Mouse (Mus musculus): ENCODE results near the gene Pex19. TPM values are rescaled to one million over a fixed set of nuclear protein-coding genes. Genes with fewer than 3 reads are reported as not detected.

Pex19 gene
- 149 and 154 TPM in 2 replicates for polyA plus RNA-seq (2015; fragmentation: Nextera tagmentation; extraction: Ambion mirVana)

DNA sequence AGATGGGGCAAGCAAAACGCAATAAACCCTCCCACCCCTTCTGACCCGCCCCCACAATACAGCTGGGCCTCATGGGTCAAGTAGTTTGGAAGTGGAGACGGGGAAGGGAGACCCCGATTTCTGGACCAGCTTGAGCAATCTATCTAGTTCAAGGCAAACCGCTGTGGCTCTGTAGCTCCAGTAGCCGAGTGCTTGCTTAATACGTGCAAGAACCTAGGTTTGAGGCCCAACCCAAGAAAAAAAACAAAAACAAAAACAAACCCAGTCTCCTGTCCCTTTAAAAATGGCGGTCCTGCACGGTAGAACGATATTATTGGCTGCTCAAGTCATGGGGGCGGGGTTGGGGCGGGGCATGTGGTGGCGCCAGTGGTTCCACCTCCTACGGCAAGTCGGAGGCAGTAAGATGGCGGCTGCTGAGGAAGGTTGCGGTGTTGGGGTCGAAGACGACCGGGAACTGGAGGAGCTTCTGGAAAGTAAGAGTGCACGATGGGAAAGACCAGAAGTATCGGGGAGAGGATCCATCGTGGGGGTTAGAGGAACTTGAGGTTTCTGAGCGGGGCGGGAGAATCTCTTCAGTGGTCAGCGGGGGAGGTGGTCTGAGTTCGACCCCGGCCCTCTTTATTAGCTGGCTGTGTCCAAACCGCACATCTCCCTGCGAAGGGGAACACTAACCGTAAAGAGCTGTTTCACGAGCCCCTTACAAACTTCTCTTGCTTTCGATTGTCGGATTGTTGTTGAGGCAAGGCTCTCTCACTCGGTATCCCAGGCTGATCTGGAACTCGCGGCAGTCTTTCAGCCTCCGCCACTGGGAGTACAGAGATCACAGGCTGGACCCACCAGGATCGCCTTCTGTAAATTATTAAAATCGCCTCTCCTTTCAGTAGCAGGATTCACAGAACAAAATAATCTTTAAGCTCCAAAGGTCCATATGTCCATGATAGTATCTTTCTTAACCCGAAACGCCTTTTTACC, at the start of gene Pex19:
Gene Pex19 (plus strand): TSS at position 380 of the 972 bp plus-strand sequence.
- Histone ChIP-seq H3K4me3 (replicated peaks) (peak within 1 kb of the TSS; percentile 90), H3K9me3 (replicated peaks) (no peaks in the 10 kb centered on the region), H3K9ac (peak within 1 kb of the TSS; percentile 88), H3K4me2 (peak within 1 kb of the TSS; percentile 85), H3K27me3 (no peaks in the 10 kb centered on the region), H3K27ac (peak within 1 kb of the TSS; percentile 76), H3K4me1 (peaks cover 16% of the 10 kb centered on the region), H3K36me3 (peaks cover 58% of the 10 kb centered on the region)
- ATAC-seq (replicated peaks; ENCODE audit: low FRiP score), result peak; percentile 96
- WGBS, result 1% methylated on average over 42 of the region's 42 CpGs

- no peak overlapping the region for H3K9ac ChIP-seq
- peaks cover 8% of the 10 kb centered on the region; the same call in 1 of the 2 replicates for H3K4me1 ChIP-seq
- H3K4me3 ChIP-seq (replicated peaks), result no peak overlapping the region
- no peaks in the 10 kb centered on the region for H3K27me3 ChIP-seq
- no peak overlapping the region for H3K4me2 ChIP-seq
- ATAC-seq (replicated peaks; ENCODE audit: low FRiP score), result no peak
- H3K9me3 ChIP-seq (replicated peaks), result no peaks in the 10 kb centered on the region
- H3K36me3 ChIP-seq, result peaks cover 69% of the 10 kb centered on the region
- H3K27ac ChIP-seq, result no peak overlapping the region
- WGBS, result 79% methylated on average over 5 of the region's 5 CpGs
Observed at GRCm38 (mm10) chr1:172077981-172078380, 48.6 kb upstream of the Pex19 start.

DNA sequence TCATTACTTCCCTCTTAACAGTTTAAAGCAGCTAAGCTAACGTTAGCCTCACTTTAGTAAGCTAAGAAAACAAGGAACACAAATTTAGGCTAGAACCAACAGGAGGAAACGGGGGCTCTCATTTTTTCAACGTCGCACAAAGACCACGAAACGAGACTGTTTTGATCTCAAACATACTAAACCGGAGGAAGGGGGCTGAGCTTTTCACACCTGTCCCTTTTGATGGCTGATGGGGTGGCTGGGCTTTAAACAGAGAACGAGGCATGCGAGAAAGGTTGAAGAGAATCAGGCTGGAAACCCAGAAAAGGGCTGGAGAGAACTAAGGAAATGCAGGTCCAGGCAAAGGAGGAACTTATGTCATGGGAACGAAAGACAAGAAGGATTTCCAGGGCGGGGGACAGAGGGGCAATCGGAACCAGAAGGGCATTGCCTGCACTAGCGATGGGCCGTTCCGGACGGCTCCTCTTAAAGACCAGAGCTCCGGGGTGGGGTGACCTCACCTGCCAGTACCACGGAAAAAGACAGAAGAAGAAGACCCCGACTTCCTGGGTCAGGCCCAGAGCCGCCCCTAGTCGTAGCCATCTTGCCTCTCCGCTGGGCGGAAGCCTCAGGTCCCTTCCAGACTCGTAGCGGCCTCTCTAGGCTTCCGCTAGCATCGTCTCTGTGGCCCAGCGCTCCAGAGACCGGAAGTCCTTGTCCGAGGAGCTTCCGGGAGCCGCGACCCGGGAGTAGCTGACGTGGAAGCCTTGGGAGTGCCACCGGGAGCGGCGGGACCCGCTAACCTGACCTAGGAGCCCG, 44.3 kb upstream of the Pex19 start, which contains the start of the genes Copa and Ncstn:
Gene Copa (plus strand): TSS at position 429 of the 798 bp plus-strand sequence.
Gene Ncstn (minus strand): TSS at position 695 of the 798 bp plus-strand sequence.
- H3K36me3 ChIP-seq, result peaks cover 28% of the 10 kb centered on the region
- peak within 1 kb of the TSS; percentile 89 for H3K27ac ChIP-seq
- peak; percentile 99 for ATAC-seq (replicated peaks; ENCODE audit: low FRiP score)
- WGBS, result under 1% methylated on average over 40 of the region's 40 CpGs
- no peaks in the 10 kb centered on the region for H3K27me3 ChIP-seq
- H3K9ac ChIP-seq, result peak within 1 kb of the TSS; percentile 85
- H3K4me2 ChIP-seq, result peak within 1 kb of the TSS; percentile 59
- H3K4me1 ChIP-seq, result peaks cover 15% of the 10 kb centered on the region
- peak within 1 kb of the TSS; percentile 94 for H3K4me3 ChIP-seq (replicated peaks)
- no peaks in the 10 kb centered on the region for H3K9me3 ChIP-seq (replicated peaks)

DNA sequence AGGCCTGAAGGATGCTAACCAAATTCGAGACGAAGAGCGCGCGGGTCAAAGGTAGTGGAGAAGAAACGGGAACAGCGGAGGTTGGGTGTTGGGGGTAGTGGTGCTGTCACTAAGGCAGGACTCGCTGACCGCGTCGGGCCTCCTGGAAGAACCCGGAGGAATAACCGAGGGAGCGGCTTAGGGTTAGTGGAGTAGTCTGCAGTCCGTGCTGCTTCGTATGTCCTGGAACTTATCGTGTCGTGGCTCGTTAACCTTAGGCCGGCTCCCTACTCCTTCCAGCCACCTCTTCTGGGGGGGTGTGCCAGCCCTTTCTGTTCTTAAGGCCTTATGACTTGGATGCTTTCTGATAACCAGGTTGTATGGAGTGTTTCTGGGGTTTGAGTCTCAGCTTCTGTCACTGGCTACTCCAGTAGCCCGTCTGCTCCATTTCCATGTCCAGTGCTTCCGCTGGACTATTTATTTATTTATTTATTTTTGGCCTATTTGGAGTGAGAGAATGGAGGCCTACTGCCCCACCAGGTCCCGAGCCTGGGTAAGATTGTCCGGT, 43.6 kb upstream of the Pex19 start:
- H3K9me3 ChIP-seq (replicated peaks), result no peaks in the 10 kb centered on the region
- no peaks in the 10 kb centered on the region for H3K27me3 ChIP-seq
- peak; percentile 73 for ATAC-seq (replicated peaks; ENCODE audit: low FRiP score)
- 1% methylated on average over 24 of the region's 24 CpGs for WGBS
- H3K36me3 ChIP-seq, result peaks cover 24% of the 10 kb centered on the region
- H3K9ac ChIP-seq, result peak overlapping the region; percentile 85
- H3K4me3 ChIP-seq (replicated peaks), result peak overlapping the region; percentile 94
- H3K4me1 ChIP-seq, result peaks cover 15% of the 10 kb centered on the region
- H3K4me2 ChIP-seq, result peak overlapping the region; percentile 59
- H3K27ac ChIP-seq, result peak overlapping the region; percentile 89

DNA sequence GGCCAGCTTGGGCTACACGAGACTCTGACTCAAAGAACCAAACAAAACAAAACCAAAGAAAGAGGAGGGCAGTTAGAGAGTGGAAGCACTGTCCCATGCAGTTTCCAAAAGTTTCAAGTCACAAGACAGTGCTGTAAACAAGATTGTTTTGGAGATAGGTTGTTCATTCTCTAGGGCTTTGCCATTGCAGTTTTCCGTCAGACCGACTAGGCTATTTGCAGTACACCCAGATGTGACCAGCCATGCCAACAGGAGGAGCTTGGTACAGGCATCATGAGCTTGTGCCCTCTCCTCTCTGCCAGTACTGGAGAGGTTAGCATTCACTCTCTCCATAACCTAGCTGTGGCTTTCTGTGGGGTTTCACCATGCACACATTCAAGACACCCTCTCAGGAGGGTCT, 33.0 kb upstream of the Pex19 start:
- H3K4me2 ChIP-seq, result no peak overlapping the region
- WGBS, result 62% methylated on average over 3 of the region's 3 CpGs
- H3K4me1 ChIP-seq, result 0 out of 2 replicates have a peak, but pooled peaks cover 4% of the 10 kb centered on the region
- no peak for ATAC-seq (replicated peaks; ENCODE audit: low FRiP score)
- H3K9ac ChIP-seq, result no peak overlapping the region
- H3K36me3 ChIP-seq, result peaks cover 93% of the 10 kb centered on the region
- H3K9me3 ChIP-seq (replicated peaks), result no peaks in the 10 kb centered on the region
- no peak overlapping the region for H3K4me3 ChIP-seq (replicated peaks)
- no peaks in the 10 kb centered on the region for H3K27me3 ChIP-seq
- H3K27ac ChIP-seq, result peak overlapping the region; percentile 39; the same call in 1 of the 2 replicates

DNA sequence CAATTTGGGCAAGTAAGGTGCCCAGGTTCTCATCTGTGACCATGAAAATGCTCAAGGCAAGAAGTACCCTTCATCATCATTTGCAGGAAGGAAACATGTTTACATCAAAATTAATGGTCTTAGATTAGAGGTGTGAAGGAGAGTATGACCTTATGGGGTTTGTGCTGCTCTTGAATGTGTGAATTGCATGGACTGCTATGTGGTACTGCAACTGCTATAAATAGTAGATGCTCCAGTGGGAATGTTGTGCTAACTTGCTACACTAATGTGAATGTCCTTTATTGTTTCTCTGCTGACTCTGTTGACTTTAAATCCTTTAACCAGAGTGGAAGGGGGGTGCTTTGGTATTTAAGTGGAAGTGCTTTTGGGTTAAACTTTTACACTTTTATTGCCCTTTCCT, 32.3 kb upstream of the Pex19 start:
- Histone ChIP-seq H3K9ac (no peak overlapping the region), H3K4me3 (replicated peaks) (no peak overlapping the region), H3K4me2 (no peak overlapping the region), H3K9me3 (replicated peaks) (no peaks in the 10 kb centered on the region), H3K27me3 (no peaks in the 10 kb centered on the region), H3K36me3 (peaks cover 90% of the 10 kb centered on the region), H3K27ac (no peak overlapping the region), H3K4me1 (0 out of 2 replicates have a peak, but pooled peaks cover 4% of the 10 kb centered on the region)
- ATAC-seq (replicated peaks; ENCODE audit: low FRiP score), result no peak

DNA sequence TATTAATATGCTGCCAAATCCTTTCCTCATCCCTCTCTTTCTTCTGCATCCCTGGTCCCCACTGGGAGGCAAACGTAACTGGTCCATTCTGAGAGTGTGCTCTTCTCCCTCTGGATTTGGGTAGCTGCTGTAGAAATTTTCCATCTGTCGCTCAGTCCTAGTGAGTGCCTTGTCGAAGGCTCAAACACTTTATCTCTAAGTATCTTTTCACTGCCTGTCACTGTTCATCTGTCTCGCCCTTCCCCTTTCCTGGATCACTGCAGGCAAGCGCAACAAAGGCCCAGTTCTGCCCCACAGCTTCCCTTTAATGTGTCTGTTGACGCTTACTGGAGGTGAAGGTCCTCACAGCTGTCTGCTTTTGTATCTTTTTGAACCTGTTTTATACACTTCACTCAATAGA, 31.4 kb upstream of the Pex19 start:
- no peak overlapping the region for H3K27ac ChIP-seq

DNA sequence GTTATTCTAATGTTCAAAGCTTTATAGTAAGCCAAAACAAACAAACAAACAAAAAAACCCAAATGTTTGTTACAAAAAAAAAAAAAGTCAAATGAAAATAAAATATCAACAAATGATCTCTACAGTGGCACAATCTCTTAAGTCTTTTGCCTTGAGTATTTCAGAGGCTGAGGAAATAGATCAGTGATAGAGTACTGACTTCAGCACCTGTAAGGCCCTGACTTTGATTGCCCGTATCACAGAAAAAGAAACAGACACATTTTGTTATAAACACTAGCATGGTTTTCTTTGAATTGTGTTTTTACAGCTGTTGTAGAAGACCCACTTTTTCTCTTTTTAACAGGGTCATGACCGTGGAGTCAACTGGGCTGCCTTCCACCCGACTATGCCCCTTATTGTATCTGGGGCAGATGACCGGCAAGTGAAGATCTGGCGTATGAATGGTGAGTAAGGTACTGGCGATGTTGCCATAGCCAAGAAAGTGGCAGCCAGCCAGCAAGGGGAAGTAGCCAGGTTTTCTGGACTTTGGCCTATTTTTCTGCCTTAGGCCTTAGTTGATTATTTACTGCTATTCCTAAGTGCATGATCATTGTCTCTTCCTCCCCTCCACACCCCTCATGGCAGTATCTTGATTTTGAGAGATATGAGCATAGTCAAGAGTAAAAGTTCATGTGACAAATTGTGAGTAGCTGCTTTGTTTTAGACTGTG, 27.1 kb upstream of the Pex19 start:
- no peak overlapping the region for H3K4me3 ChIP-seq (replicated peaks)
- no peaks in the 10 kb centered on the region for H3K9me3 ChIP-seq (replicated peaks)
- no peaks in the 10 kb centered on the region for H3K4me1 ChIP-seq
- ATAC-seq (replicated peaks; ENCODE audit: low FRiP score), result no peak
- no peak overlapping the region for H3K9ac ChIP-seq
- H3K27ac ChIP-seq, result no peak overlapping the region
- H3K4me2 ChIP-seq, result no peak overlapping the region
- 77% methylated on average over 6 of the region's 6 CpGs for WGBS
- no peaks in the 10 kb centered on the region for H3K27me3 ChIP-seq
- H3K36me3 ChIP-seq, result peaks cover 91% of the 10 kb centered on the region

More for the DNA sequence above, 31.4 kb upstream of the Pex19 start:
- Histone ChIP-seq H3K36me3 (peaks cover 89% of the 10 kb centered on the region), H3K9ac (no peak overlapping the region), H3K9me3 (replicated peaks) (no peaks in the 10 kb centered on the region), H3K4me1 (0 out of 2 replicates have a peak, but pooled peaks cover 4% of the 10 kb centered on the region), H3K27me3 (no peaks in the 10 kb centered on the region), H3K4me2 (no peak overlapping the region), H3K4me3 (replicated peaks) (no peak overlapping the region)
- 76% methylated on average over 6 of the region's 6 CpGs for WGBS
- ATAC-seq (replicated peaks; ENCODE audit: low FRiP score), result no peak

- Histone ChIP-seq H3K4me1 (no peaks in the 10 kb centered on the region), H3K4me3 (replicated peaks) (no peak overlapping the region)
- 90% methylated on average over 4 of the region's 4 CpGs for WGBS
Observed at GRCm38 (mm10) chr1:172103619-172104018, 22.9 kb upstream of the Pex19 start.

DNA sequence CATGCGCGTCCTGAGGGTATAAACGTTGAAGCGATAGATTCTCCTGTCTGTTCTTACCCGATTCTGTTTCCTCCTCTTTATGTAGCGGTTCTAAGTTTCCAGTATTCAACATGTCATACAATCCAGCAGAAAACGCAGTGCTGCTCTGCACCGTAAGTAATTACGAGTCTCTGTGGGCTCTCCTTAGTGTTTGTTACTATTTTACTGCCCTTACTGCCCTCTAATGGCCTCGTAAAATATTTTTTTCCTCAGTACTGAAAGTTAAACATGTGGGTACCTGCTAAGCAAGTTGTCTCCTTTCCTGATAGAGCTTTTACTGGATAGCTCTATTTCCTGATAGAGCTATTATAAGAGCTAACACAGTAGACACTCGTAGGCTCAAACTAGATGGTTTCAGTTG, 21.5 kb upstream of the Pex19 start:
- 71% methylated on average over 11 of the region's 11 CpGs for WGBS
- ATAC-seq (replicated peaks; ENCODE audit: low FRiP score), result no peak

More at GRCm38 (mm10) chr1:172103619-172104018, 22.9 kb upstream of the Pex19 start:
- Histone ChIP-seq H3K9ac (no peak overlapping the region), H3K27ac (no peak overlapping the region), H3K27me3 (no peaks in the 10 kb centered on the region), H3K4me2 (no peak overlapping the region), H3K9me3 (replicated peaks) (no peaks in the 10 kb centered on the region), H3K36me3 (peaks cover 94% of the 10 kb centered on the region)
- no peak for ATAC-seq (replicated peaks; ENCODE audit: low FRiP score)

More for the DNA sequence above, 21.5 kb upstream of the Pex19 start:
- H3K4me3 ChIP-seq (replicated peaks), result no peak overlapping the region
- H3K9me3 ChIP-seq (replicated peaks), result no peaks in the 10 kb centered on the region
- no peak overlapping the region for H3K9ac ChIP-seq
- H3K36me3 ChIP-seq, result peaks cover 97% of the 10 kb centered on the region
- no peak overlapping the region for H3K27ac ChIP-seq
- H3K4me1 ChIP-seq, result no peaks in the 10 kb centered on the region
- no peaks in the 10 kb centered on the region for H3K27me3 ChIP-seq
- no peak overlapping the region for H3K4me2 ChIP-seq
